Mouse (Mus musculus): Measurements from ENCODE around the gene Abtb2. TPM values are rescaled to one million over a fixed set of nuclear protein-coding genes. Genes with fewer than 3 reads are reported as not detected.
A peak's percentile ranks its signal among the peaks of the same experiment; 100 is the strongest.

Gene Abtb2
- total and polyA plus RNA-seq, 2 experiments from 2014 or later, result 12.3 to 45.9 TPM

GRCm38 (mm10) chr2:103629956-103630355 is 63.8 kb downstream of the Abtb2 start:
- peak overlapping the region; percentile 47; the same call in 1 of the 2 replicates for H3K27ac ChIP-seq (ENCODE audit: low read depth)
- no peaks in the 10 kb centered on the region for H3K9me3 ChIP-seq (replicated peaks; ENCODE audit: control insufficient read depth, low read length)
- no peak overlapping the region for H3K4me3 ChIP-seq (ENCODE audit: low read depth, low read length)
- no peak for TF ChIP-seq EP300 (IDR thresholded peaks at IDR 0.05; ENCODE audit: low read depth)
- peak; percentile 8; the same call in 1 of the 2 replicates for TF ChIP-seq CTCF (IDR thresholded peaks at IDR 0.05; ENCODE audit: low read depth)
- no peak for ATAC-seq (ENCODE audit: insufficient read depth, low read depth)
- no peak overlapping the region for H3K9ac ChIP-seq (replicated peaks; ENCODE audit: low read depth, low read length)
- 39% methylated on average over 5 of the region's 5 CpGs for WGBS
- H3K27me3 ChIP-seq (ENCODE audit: control insufficient read depth, insufficient read depth, low read length), result no peaks in the 10 kb centered on the region
- H3K4me1 ChIP-seq (ENCODE audit: control insufficient read depth, insufficient read depth), result peaks cover 37% of the 10 kb centered on the region
- H3K4me2 ChIP-seq (ENCODE audit: low read depth, low read length), result no peak overlapping the region
- H3K36me3 ChIP-seq (replicated peaks; ENCODE audit: control insufficient read depth, insufficient read depth, low read length), result no peaks in the 10 kb centered on the region
- DNase-seq (ENCODE audit: low spot score), result no peak

DNA sequence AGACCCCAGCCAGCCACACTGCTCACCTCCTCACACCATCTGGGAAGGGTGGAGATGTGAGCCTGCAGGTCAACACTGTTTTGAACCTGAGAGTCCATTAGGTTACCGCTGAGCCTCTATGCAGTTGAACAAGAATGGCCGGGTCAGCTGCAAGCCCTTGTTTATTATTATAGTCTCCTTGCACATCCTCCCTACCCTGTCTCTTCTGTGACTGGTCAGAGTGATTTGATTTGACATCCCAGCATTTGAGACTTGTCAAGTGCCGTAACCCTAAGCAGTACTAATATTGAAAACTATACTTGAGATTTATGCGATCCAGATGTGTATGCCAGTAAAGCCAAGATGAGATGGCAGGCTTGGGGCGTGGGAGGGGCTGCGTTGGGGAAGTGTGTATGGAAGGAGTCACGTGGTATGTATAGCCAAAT is 65.2 kb downstream of the Abtb2 start:
- no peak overlapping the region for H3K4me2 ChIP-seq (ENCODE audit: low read depth, low read length)
- H3K9ac ChIP-seq (replicated peaks; ENCODE audit: low read depth, low read length), result no peak overlapping the region
- WGBS, result 76% methylated on average over 7 of the region's 7 CpGs

GRCm38 (mm10) chr2:103632136-103632925 is 66.2 kb downstream of the Abtb2 start:
- DNase-seq (ENCODE audit: low spot score), result peak; percentile 16
- no peak for TF ChIP-seq EP300 (IDR thresholded peaks at IDR 0.05; ENCODE audit: low read depth)
- no peak for TF ChIP-seq CTCF (IDR thresholded peaks at IDR 0.05; ENCODE audit: low read depth)
- peak; percentile 79 for ATAC-seq (ENCODE audit: insufficient read depth, low read depth)
- Histone ChIP-seq H3K27ac (ENCODE audit: low read depth) (peak overlapping the region; percentile 24), H3K4me2 (ENCODE audit: low read depth, low read length) (peak overlapping the region; percentile 5; the same call in 1 of the 2 replicates), H3K9me3 (replicated peaks; ENCODE audit: control insufficient read depth, low read length) (no peaks in the 10 kb centered on the region), H3K36me3 (replicated peaks; ENCODE audit: control insufficient read depth, insufficient read depth, low read length) (no peaks in the 10 kb centered on the region), H3K27me3 (ENCODE audit: control insufficient read depth, insufficient read depth, low read length) (no peaks in the 10 kb centered on the region), H3K4me1 (ENCODE audit: control insufficient read depth, insufficient read depth) (peaks cover 29% of the 10 kb centered on the region), H3K4me3 (ENCODE audit: low read depth, low read length) (no peak overlapping the region), H3K9ac (replicated peaks; ENCODE audit: low read depth, low read length) (no peak overlapping the region)
- WGBS, result 30% methylated on average over 5 of the region's 6 CpGs

More for the DNA sequence above, 65.2 kb downstream of the Abtb2 start:
- no peak for TF ChIP-seq CTCF (IDR thresholded peaks at IDR 0.05; ENCODE audit: low read depth)
- no peak for TF ChIP-seq EP300 (IDR thresholded peaks at IDR 0.05; ENCODE audit: low read depth)
- Histone ChIP-seq H3K27me3 (ENCODE audit: control insufficient read depth, insufficient read depth, low read length) (no peaks in the 10 kb centered on the region), H3K4me1 (ENCODE audit: control insufficient read depth, insufficient read depth) (peaks cover 29% of the 10 kb centered on the region), H3K36me3 (replicated peaks; ENCODE audit: control insufficient read depth, insufficient read depth, low read length) (no peaks in the 10 kb centered on the region), H3K4me3 (ENCODE audit: low read depth, low read length) (no peak overlapping the region), H3K9me3 (replicated peaks; ENCODE audit: control insufficient read depth, low read length) (no peaks in the 10 kb centered on the region), H3K27ac (ENCODE audit: low read depth) (no peak overlapping the region)
- no peak for DNase-seq (ENCODE audit: low spot score)
- ATAC-seq (ENCODE audit: insufficient read depth, low read depth), result no peak

- Histone ChIP-seq H3K27ac (ENCODE audit: low read depth) (peak overlapping the region; percentile 24; the same call in 1 of the 2 replicates), H3K4me2 (ENCODE audit: low read depth, low read length) (no peak overlapping the region), H3K4me3 (ENCODE audit: low read depth, low read length) (no peak overlapping the region), H3K27me3 (ENCODE audit: control insufficient read depth, insufficient read depth, low read length) (no peaks in the 10 kb centered on the region), H3K4me1 (ENCODE audit: control insufficient read depth, insufficient read depth) (peaks cover 32% of the 10 kb centered on the region), H3K36me3 (replicated peaks; ENCODE audit: control insufficient read depth, insufficient read depth, low read length) (no peaks in the 10 kb centered on the region), H3K9ac (replicated peaks; ENCODE audit: low read depth, low read length) (no peak overlapping the region), H3K9me3 (replicated peaks; ENCODE audit: control insufficient read depth, low read length) (no peaks in the 10 kb centered on the region)
- ATAC-seq (ENCODE audit: insufficient read depth, low read depth) (no peak), DNase-seq (ENCODE audit: low spot score) (no peak)
- TF ChIP-seq CTCF (IDR thresholded peaks at IDR 0.05; ENCODE audit: low read depth) (no peak), EP300 (IDR thresholded peaks at IDR 0.05; ENCODE audit: low read depth) (no peak)
- WGBS, result 80% methylated on average over 2 of the region's 2 CpGs
Observed at GRCm38 (mm10) chr2:103632926-103633250, 66.8 kb downstream of the Abtb2 start.

DNA sequence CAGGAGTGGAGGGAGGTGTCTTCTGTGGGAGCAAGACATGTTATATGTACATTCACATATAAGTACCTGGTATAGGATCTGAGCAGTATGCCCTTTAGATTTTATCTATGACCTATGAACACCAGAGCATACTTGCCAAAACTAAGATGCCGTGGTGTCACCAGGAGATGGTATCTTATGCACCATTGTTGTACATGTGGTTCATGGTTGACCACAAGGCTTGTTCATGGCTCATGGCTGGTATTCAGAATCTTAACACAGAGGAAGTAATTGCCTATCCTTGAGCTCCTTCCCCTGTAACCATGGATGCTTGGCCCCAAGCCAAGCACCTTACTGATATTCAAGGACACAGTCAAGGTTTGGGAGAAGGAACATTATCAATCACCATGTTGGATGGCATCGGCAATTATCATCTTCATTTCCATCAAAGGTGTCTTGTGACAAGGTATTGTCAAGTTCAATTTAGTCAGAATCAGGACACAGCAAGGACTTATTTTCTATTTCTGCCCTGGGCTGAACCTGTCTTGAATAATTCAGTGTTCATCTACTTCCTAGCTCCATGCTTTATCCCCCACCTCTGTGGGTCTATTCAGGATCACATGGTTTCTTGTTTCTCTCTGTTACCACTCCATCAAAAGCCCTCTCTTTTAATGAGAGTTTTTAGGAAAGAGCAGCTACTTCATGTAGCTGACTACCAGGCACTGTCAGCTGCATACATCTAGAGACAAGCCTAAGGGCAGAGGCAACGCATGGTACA is 69.8 kb downstream of the Abtb2 start:
- WGBS, result 95% methylated on average over 3 of the region's 3 CpGs

More for the DNA sequence above, 69.8 kb downstream of the Abtb2 start:
- no peaks in the 10 kb centered on the region for H3K27me3 ChIP-seq (ENCODE audit: control insufficient read depth, insufficient read depth, low read length)
- TF ChIP-seq CTCF (IDR thresholded peaks at IDR 0.05; ENCODE audit: low read depth) (no peak), EP300 (IDR thresholded peaks at IDR 0.05; ENCODE audit: low read depth) (no peak)
- no peak overlapping the region for H3K27ac ChIP-seq (ENCODE audit: low read depth)
- DNase-seq (ENCODE audit: low spot score), result no peak
- peaks cover 20% of the 10 kb centered on the region for H3K4me1 ChIP-seq (ENCODE audit: control insufficient read depth, insufficient read depth)
- no peak for ATAC-seq (ENCODE audit: insufficient read depth, low read depth)
- H3K36me3 ChIP-seq (replicated peaks; ENCODE audit: control insufficient read depth, insufficient read depth, low read length), result no peaks in the 10 kb centered on the region
- no peak overlapping the region for H3K9ac ChIP-seq (replicated peaks; ENCODE audit: low read depth, low read length)
- H3K4me3 ChIP-seq (ENCODE audit: low read depth, low read length), result no peak overlapping the region
- no peak overlapping the region for H3K4me2 ChIP-seq (ENCODE audit: low read depth, low read length)
- H3K9me3 ChIP-seq (replicated peaks; ENCODE audit: control insufficient read depth, low read length), result no peaks in the 10 kb centered on the region
